Mouse (Mus musculus) bone marrow, adult 2 months (tissue): Measurements from ENCODE around the gene Olfr875.

ENCODE experiments used
- CTCF ChIP-seq: fragments of 200-500 bp; IDR thresholded peaks from 2 replicates; pipeline ENCODE4 v1.5.1; 2011; ENCODE audit warnings: low read length, control low read depth; ENCODE audit not compliant: control insufficient read depth, insufficient read depth
- POLR2A ChIP-seq: fragments of 200-500 bp; IDR thresholded peaks from 2 replicates; pipeline ENCODE4 v1.6.1; 2011; ENCODE audit warnings: low read depth, mild to moderate bottlenecking, control low read depth, low read length, borderline replicate concordance; ENCODE audit not compliant: control insufficient read depth

- TF ChIP-seq CTCF (no peak), POLR2A (no peak)
Observed at GRCm38 (mm10) chr9:37807235-37807634, 35.6 kb downstream of the Olfr875 start.
